Mouse (Mus musculus) right cerebral cortex, adult 2 months (tissue): ENCODE measurements around the gene Nt5c3b.

ENCODE experiments used
- DNase-seq, 2 experiments: peaks; one replicate each; pipeline ENCODE4 v3.0.0; 2021 to 2022; ENCODE audit warnings: low spot score in 2 of 2

Nt5c3b gene

GRCm38 (mm10) chr11:100379311-100379710 is 62.3 kb downstream of the Nt5c3b start:
- no peak for DNase-seq

- no peak for DNase-seq
Observed at GRCm38 (mm10) chr11:100378446-100378845, 63.2 kb downstream of the Nt5c3b start.

- no peak for DNase-seq
Observed at GRCm38 (mm10) chr11:100377989-100378388, 63.6 kb downstream of the Nt5c3b start.

GRCm38 (mm10) chr11:100376746-100377389 is 64.7 kb downstream of the Nt5c3b start:
- no peak for DNase-seq

GRCm38 (mm10) chr11:100376005-100376404 is 65.6 kb downstream of the Nt5c3b start:
- DNase-seq = no peak

- no peak for DNase-seq
Observed at GRCm38 (mm10) chr11:100375127-100375526, 66.5 kb downstream of the Nt5c3b start.
